Mouse (Mus musculus) megakaryocyte, embryonic 14.5 days (primary cell): Measurements from ENCODE around the gene Rfxank. TPM values are rescaled to one million over a fixed set of nuclear protein-coding genes. Genes with fewer than 3 reads are reported as not detected.

Experiments used
- H3K27me3 ChIP-seq: replicated peaks from 2 replicates; pipeline ENCODE3; 2012; ENCODE audit warnings: inconsistent platforms
- H3K36me3 ChIP-seq: replicated peaks from 2 replicates; pipeline ENCODE3; 2012; ENCODE audit warnings: low read length, inconsistent platforms, mixed read lengths
- H3K4me1 ChIP-seq: 2 replicates; pipeline ENCODE4 v1.6.1; 2012; ENCODE audit warnings: inconsistent platforms
- H3K4me3 ChIP-seq: replicated peaks from 2 replicates; pipeline ENCODE3; 2012; ENCODE audit warnings: moderate library complexity, mild to moderate bottlenecking, inconsistent platforms
- H3K9me3 ChIP-seq: 2 replicates; pipeline ENCODE4 v1.6.1; 2012; ENCODE audit warnings: inconsistent platforms
- FLI1 ChIP-seq: IDR thresholded peaks from 2 replicates; pipeline ENCODE4 v1.6.1; 2012; ENCODE audit warnings: low read length, inconsistent platforms, mixed read lengths
- GATA1 ChIP-seq: IDR thresholded peaks from 3 replicates; pipeline ENCODE4 v1.6.1; 2012; ENCODE audit warnings: mixed read lengths, low read length, inconsistent platforms, borderline replicate concordance
- polyA plus RNA-seq: library from polyadenylated mRNA; stranded (reverse); fragments of >175 nt; gene quantifications from 2 replicates; pipeline ENCODE4 v1.2.3, GENCODE M21; 2012; ENCODE audit warnings: low replicate concordance; ENCODE audit not compliant: insufficient read depth

Rfxank gene
- polyA plus RNA-seq, 1 experiment, result 18.5 TPM

GRCm38 (mm10) chr8:70114892-70115291, 24.1 kb downstream of the Rfxank start:
- H3K4me3 ChIP-seq, result no peak overlapping the region
- no peak for TF ChIP-seq GATA1
- no peak for TF ChIP-seq FLI1
- H3K9me3 ChIP-seq, result no peaks in the 10 kb centered on the region
- no peaks in the 10 kb centered on the region for H3K36me3 ChIP-seq
- peaks cover 18% of the 10 kb centered on the region for H3K4me1 ChIP-seq
- H3K27me3 ChIP-seq, result peaks cover 96% of the 10 kb centered on the region

- peaks cover 96% of the 10 kb centered on the region for H3K27me3 ChIP-seq
- no peaks in the 10 kb centered on the region for H3K36me3 ChIP-seq
- H3K4me1 ChIP-seq, result peaks cover 18% of the 10 kb centered on the region
- TF ChIP-seq FLI1, result no peak
- no peak for TF ChIP-seq GATA1
- no peaks in the 10 kb centered on the region for H3K9me3 ChIP-seq
- no peak overlapping the region for H3K4me3 ChIP-seq
These were observed 24.5 kb downstream of the Rfxank start for GRCm38 (mm10) chr8:70114488-70114887.

GRCm38 (mm10) chr8:70112401-70113016, 26.4 kb downstream of the Rfxank start:
- peaks cover 15% of the 10 kb centered on the region for H3K4me1 ChIP-seq
- peaks cover 97% of the 10 kb centered on the region for H3K27me3 ChIP-seq
- H3K36me3 ChIP-seq, result no peaks in the 10 kb centered on the region
- TF ChIP-seq GATA1, result no peak
- no peak for TF ChIP-seq FLI1
- no peak overlapping the region for H3K4me3 ChIP-seq
- H3K9me3 ChIP-seq, result no peaks in the 10 kb centered on the region

- TF ChIP-seq GATA1, result no peak
- TF ChIP-seq FLI1, result no peak
- Histone ChIP-seq H3K4me1 (peaks cover 15% of the 10 kb centered on the region), H3K4me3 (peak overlapping the region; percentile 17), H3K9me3 (no peaks in the 10 kb centered on the region), H3K27me3 (peaks cover 97% of the 10 kb centered on the region), H3K36me3 (no peaks in the 10 kb centered on the region)
These were observed 27.7 kb downstream of the Rfxank start for GRCm38 (mm10) chr8:70111192-70111795.

- no peaks in the 10 kb centered on the region for H3K9me3 ChIP-seq
- H3K27me3 ChIP-seq, result peaks cover 96% of the 10 kb centered on the region
- no peak overlapping the region for H3K4me3 ChIP-seq
- TF ChIP-seq FLI1, result no peak
- TF ChIP-seq GATA1, result no peak
- H3K4me1 ChIP-seq, result peaks cover 15% of the 10 kb centered on the region
- no peaks in the 10 kb centered on the region for H3K36me3 ChIP-seq
These were observed 28.5 kb downstream of the Rfxank start for GRCm38 (mm10) chr8:70110451-70110850.

- H3K27me3 ChIP-seq, result peaks cover 79% of the 10 kb centered on the region
- no peak for TF ChIP-seq FLI1
- H3K4me3 ChIP-seq, result no peak overlapping the region
- H3K4me1 ChIP-seq, result peaks cover 6% of the 10 kb centered on the region; the same call in 1 of the 2 replicates
- no peaks in the 10 kb centered on the region for H3K9me3 ChIP-seq
- no peaks in the 10 kb centered on the region for H3K36me3 ChIP-seq
These were observed 34.0 kb downstream of the Rfxank start for GRCm38 (mm10) chr8:70104922-70105321.

GRCm38 (mm10) chr8:70104506-70104905, 34.4 kb downstream of the Rfxank start:
- Histone ChIP-seq H3K36me3 (no peaks in the 10 kb centered on the region), H3K4me3 (no peak overlapping the region), H3K9me3 (no peaks in the 10 kb centered on the region), H3K4me1 (peaks cover 6% of the 10 kb centered on the region; the same call in 1 of the 2 replicates), H3K27me3 (peaks cover 76% of the 10 kb centered on the region)
- TF ChIP-seq GATA1 (no peak), FLI1 (no peak)

GRCm38 (mm10) chr8:70100241-70100640, 38.7 kb downstream of the Rfxank start:
- H3K36me3 ChIP-seq, result no peaks in the 10 kb centered on the region
- no peaks in the 10 kb centered on the region for H3K9me3 ChIP-seq
- no peak for TF ChIP-seq GATA1
- no peak for TF ChIP-seq FLI1
- H3K4me1 ChIP-seq, result peaks cover 6% of the 10 kb centered on the region; the same call in 1 of the 2 replicates
- no peak overlapping the region for H3K4me3 ChIP-seq
- H3K27me3 ChIP-seq, result peaks cover 72% of the 10 kb centered on the region

GRCm38 (mm10) chr8:70099276-70099675, 39.7 kb downstream of the Rfxank start:
- Histone ChIP-seq H3K27me3 (peaks cover 68% of the 10 kb centered on the region), H3K9me3 (no peaks in the 10 kb centered on the region), H3K4me3 (no peak overlapping the region), H3K36me3 (no peaks in the 10 kb centered on the region), H3K4me1 (peaks cover 1% of the 10 kb centered on the region; the same call in 1 of the 2 replicates)
- TF ChIP-seq FLI1 (no peak), GATA1 (no peak)

- no peak overlapping the region for H3K4me3 ChIP-seq
- H3K36me3 ChIP-seq, result no peaks in the 10 kb centered on the region
- H3K27me3 ChIP-seq, result peaks cover 85% of the 10 kb centered on the region
- H3K9me3 ChIP-seq, result no peaks in the 10 kb centered on the region; the same call in 1 of the 2 replicates
- H3K4me1 ChIP-seq, result peaks cover 7% of the 10 kb centered on the region
- TF ChIP-seq FLI1 (no peak), GATA1 (no peak)
These were observed 46.2 kb downstream of the Rfxank start for GRCm38 (mm10) chr8:70092786-70093185.
